ENCODE assay signal across 25 mouse cellular contexts in genomic region chr11:119814035-119814558, GRCm38 (mm10).
A peak's percentile ranks its signal among the peaks of the same experiment; 100 is the strongest.
DNase-seq lines count a peak whose midpoint lies in the region; ATAC-seq and TF ChIP-seq lines count a peak whose summit lies in the region.
"Had no signal": no experiment of that assay in that cellular context is flagged by ENCODE, and none has a peak within 500 bp of the region (broad histone marks: within the 10 kb centered on the region; RNA-seq: fewer than 3 reads in every experiment).

No protein-coding gene starts in this region.

- no peak for ATAC-seq in megakaryocyte, adult 5-6 weeks (ENCODE audit: poor library complexity, severe bottlenecking)
- ATAC-seq: CD4-positive, CD25-positive, alpha-beta regulatory T cell, adult 4 months; forebrain, embryonic 13.5 days; forebrain, embryonic 15.5 days; forebrain, postnatal 0 days had no signal

- H3K79me2 ChIP-seq in MEL (ENCODE audit: control insufficient read depth, insufficient read depth, low read length, poor library complexity) = no peaks in the 10 kb centered on the region
- H3K79me2 ChIP-seq in macrophage (ENCODE audit: inconsistent target) = no peaks in the 10 kb centered on the region

- peak; percentile 51 for DNase-seq in MEL (ENCODE audit: low read depth, low spot score)
- peak; percentile 9 for DNase-seq in yolk sac, embryonic 10.5 days (ENCODE audit: low spot score)
- no peak for DNase-seq in heart, embryonic 10.5 days (ENCODE audit: low spot score)
- DNase-seq in urinary bladder, postnatal 36 days (ENCODE audit: low spot score in 2 of 2) = no peak
- DNase-seq in cerebellum, adult 11-12 months = no peak
- DNase-seq: adrenal gland, adult 8-10 months; adrenal gland, postnatal 14 days; adrenal gland, postnatal 36 days; B cell, adult 2 months; cerebellum, adult 11 months; cerebellum, adult 2 months; cerebellum, adult 9-10 months; cerebellum, postnatal 10 days; cerebellum, postnatal 25 days; forebrain, postnatal 0 days had no signal

- TF ChIP-seq POLR2A in MEL (IDR thresholded peaks at IDR 0.05; ENCODE audit: control insufficient read depth in 1 of 2, insufficient read depth in 1 of 2, low read depth in 1 of 2, low read length in 2 of 2, poor library complexity in 1 of 2) = no peak; a peak in 1 of 4 replicates

- 0 out of 2 replicates have a peak, but pooled peaks cover 3% of the 10 kb centered on the region for H3K9me3 ChIP-seq in megakaryocyte, embryonic 14.5 days
- no peaks in the 10 kb centered on the region for H3K9me3 ChIP-seq in MEL (replicated peaks; ENCODE audit: insufficient read depth, low read length)
- H3K9me3 ChIP-seq in heart, embryonic 10.5 days = no peaks in the 10 kb centered on the region
- H3K9me3 ChIP-seq: embryonic facial prominence, embryonic 10.5 days; embryonic facial prominence, embryonic 12.5 days; forebrain, embryonic 13.5 days; forebrain, embryonic 15.5 days; G1E had no signal

- peaks cover 6% of the 10 kb centered on the region for H3K27me3 ChIP-seq in megakaryocyte, embryonic 14.5 days (replicated peaks)
- no peaks in the 10 kb centered on the region for H3K27me3 ChIP-seq in MEL (ENCODE audit: control insufficient read depth in 1 of 2, insufficient read depth in 2 of 2, low read length in 2 of 2)
- no peaks in the 10 kb centered on the region for H3K27me3 ChIP-seq in heart, embryonic 10.5 days (ENCODE audit: insufficient read depth, poor library complexity, severe bottlenecking)
- H3K27me3 ChIP-seq: CH12.LX; embryonic facial prominence, embryonic 12.5 days; forebrain, embryonic 13.5 days; forebrain, embryonic 15.5 days had no signal

- H3K27ac ChIP-seq in MEL (ENCODE audit: control insufficient read depth, low read depth, low read length) (no peak overlapping the region), macrophage (peak overlapping the region; percentile 46)
- no peak overlapping the region; the same call in 1 of the 2 replicates for H3K27ac ChIP-seq in heart, embryonic 10.5 days
- H3K27ac ChIP-seq: embryonic facial prominence, embryonic 10.5 days; embryonic facial prominence, embryonic 12.5 days; forebrain, embryonic 13.5 days; forebrain, embryonic 15.5 days had no signal

- H3K4me1 ChIP-seq in megakaryocyte, embryonic 14.5 days = peaks cover 59% of the 10 kb centered on the region
- H3K4me1 ChIP-seq in MEL (ENCODE audit: control insufficient read depth in 1 of 2, insufficient read depth in 2 of 2, low read length in 2 of 2) = peaks cover 10 to 20% of the 10 kb centered on the region in 2 experiments
- peaks cover 34% of the 10 kb centered on the region for H3K4me1 ChIP-seq in heart, embryonic 10.5 days

- TF ChIP-seq RAD21 in MEL (IDR thresholded peaks at IDR 0.05; ENCODE audit: low read depth, low read length) = no peak

- H3K36me3 ChIP-seq in megakaryocyte, embryonic 14.5 days (replicated peaks; ENCODE audit: low read length) = peaks cover 80% of the 10 kb centered on the region
- peaks cover 2 to 23% of the 10 kb centered on the region in 2 experiments; a peak in 3 of 4 replicates for H3K36me3 ChIP-seq in MEL (ENCODE audit: control insufficient read depth in 1 of 2, insufficient read depth in 2 of 2, low read length in 2 of 2)
- H3K36me3 ChIP-seq in macrophage (ENCODE audit: inconsistent target) = peaks cover 15% of the 10 kb centered on the region; the same call in 1 of the 2 replicates
- H3K36me3 ChIP-seq in heart, embryonic 10.5 days = peaks cover 47% of the 10 kb centered on the region

- peak overlapping the region; percentile 43 for H3K4me3 ChIP-seq in megakaryocyte, embryonic 14.5 days (replicated peaks)
- H3K4me3 ChIP-seq in MEL (ENCODE audit: control insufficient read depth in 1 of 2, insufficient read depth in 1 of 2, low read depth in 2 of 2, low read length in 2 of 2) = no peak overlapping the region
- H3K4me3 ChIP-seq in macrophage (ENCODE audit: inconsistent target) = no peak overlapping the region
- no peak overlapping the region for H3K4me3 ChIP-seq in heart, embryonic 10.5 days
- H3K4me3 ChIP-seq: embryonic facial prominence, embryonic 10.5 days; embryonic facial prominence, embryonic 12.5 days; forebrain, embryonic 13.5 days; forebrain, embryonic 15.5 days had no signal

- no peak for TF ChIP-seq CTCF in MEL (IDR thresholded peaks at IDR 0.05 in 2 of 3, conservative IDR thresholded peaks at IDR 0.05 in 1 of 3; ENCODE audit: control insufficient read depth in 1 of 3, insufficient read depth in 1 of 3, low read depth in 2 of 3, low read length in 3 of 3, poor library complexity in 1 of 3, severe bottlenecking in 1 of 3)

- no peak overlapping the region for H3K9ac ChIP-seq in MEL (ENCODE audit: control insufficient read depth, low read depth, low read length, poor library complexity, severe bottlenecking)
- H3K9ac ChIP-seq: embryonic facial prominence, embryonic 12.5 days; forebrain, embryonic 13.5 days; forebrain, embryonic 15.5 days; forebrain, postnatal 0 days had no signal

- no peak for TF ChIP-seq EP300 in MEL (IDR thresholded peaks at IDR 0.05; ENCODE audit: low read depth in 1 of 2, low read length in 2 of 2)

- 72% methylated on average over 7 of the region's 7 CpGs for WGBS in macrophage (ENCODE audit: missing documents)
- 83% methylated on average over 7 of the region's 7 CpGs for WGBS in heart, embryonic 10.5 days

TF ChIP-seq in MEL, 35 proteins besides CTCF, POLR2A, EP300 and RAD21:
- no peak for TF ChIP-seq KAT2A (conservative IDR thresholded peaks at IDR 0.05; ENCODE audit: low read depth, low read length)
- TF ChIP-seq JUND (IDR thresholded peaks at IDR 0.05; ENCODE audit: low read depth, low read length) = no peak
- no peak for TF ChIP-seq USF1 (IDR thresholded peaks at IDR 0.05; ENCODE audit: low read depth, low read length)
- no peak for TF ChIP-seq MEF2A (IDR thresholded peaks at IDR 0.05; ENCODE audit: extremely low read depth, insufficient replicate concordance, low read depth, low read length, poor library complexity, severe bottlenecking)
- no peak for TF ChIP-seq POLR2AphosphoS5 (IDR thresholded peaks at IDR 0.05; ENCODE audit: borderline replicate concordance, low read depth, low read length)
- TF ChIP-seq TAL1 (IDR thresholded peaks at IDR 0.05; ENCODE audit: low read length) = no peak
- TF ChIP-seq UBTF (IDR thresholded peaks at IDR 0.05; ENCODE audit: borderline replicate concordance, insufficient read depth, low read depth, low read length) = no peak
- TF ChIP-seq ELF1 (IDR thresholded peaks at IDR 0.05; ENCODE audit: low read depth, low read length) = no peak
- TF ChIP-seq SIN3A (IDR thresholded peaks at IDR 0.05; ENCODE audit: low read length) = no peak
- TF ChIP-seq ZNF384 (IDR thresholded peaks at IDR 0.05; ENCODE audit: low read depth, low read length) = no peak
- TF ChIP-seq SMC3 (IDR thresholded peaks at IDR 0.05; ENCODE audit: low read depth, low read length) = no peak
- TF ChIP-seq E2F4 (IDR thresholded peaks at IDR 0.05; ENCODE audit: borderline replicate concordance, low read depth, low read length) = no peak
- no peak for TF ChIP-seq ETS1 (IDR thresholded peaks at IDR 0.05; ENCODE audit: low read depth, low read length)

Comparison
In these comparisons a context has a peak if more than half of its experiments do, and no peak if none do; other contexts are left out.
1. DNase-seq: peak in MEL (single experiment) and yolk sac, embryonic 10.5 days (single experiment); none in heart, embryonic 10.5 days (single experiment), urinary bladder, postnatal 36 days (0 of 2) and cerebellum, adult 11-12 months (single experiment).